Mouse (Mus musculus): ENCODE results near the gene Trank1. TPM values are rescaled to one million over a fixed set of nuclear protein-coding genes. Genes with fewer than 3 reads are reported as not detected.

Trank1 gene
- total and polyA plus RNA-seq, 3 experiments = 0.13 to 0.66 (median 0.34) TPM

GRCm38 (mm10) chr9:111372079-111372478, 60.5 kb downstream of the Trank1 start:
- Histone ChIP-seq H3K36me3 (replicated peaks in 1 of 2; ENCODE audit: control insufficient read depth in 1 of 2, insufficient read depth in 1 of 2, low read length in 1 of 2) (no peaks in the 10 kb centered on the region), H3K27ac (ENCODE audit: insufficient read depth, low read depth) (no peak overlapping the region), H3K9ac (ENCODE audit: insufficient read depth, low read depth) (no peak overlapping the region), H3K4me3 (replicated peaks in 1 of 3; ENCODE audit: low read depth in 2 of 3, low read length in 2 of 3, poor library complexity in 1 of 3) (no peak overlapping the region), H3K9me3 (replicated peaks; ENCODE audit: low read length) (peaks cover 3% of the 10 kb centered on the region), H3K27me3 (replicated peaks) (no peaks in the 10 kb centered on the region), H3K79me2 (replicated peaks; ENCODE audit: control insufficient read depth, extremely low read depth, insufficient read depth, poor library complexity, severe bottlenecking) (no peaks in the 10 kb centered on the region), H3K4me2 (ENCODE audit: insufficient read depth, low read depth, poor library complexity, severe bottlenecking) (no peak overlapping the region), H3K4me1 (ENCODE audit: control insufficient read depth in 1 of 2, insufficient read depth in 2 of 2) (peaks cover 0 to 7% of the 10 kb centered on the region in 2 experiments; a peak in 2 of 4 replicates)
- in situ Hi-C loops (cut with MboI; ENCODE audit: low pct_ligation_motif_present, low pct_unique_long_range_greater_than_20kb, low sequenced_read_pairs) = no loop called here
- TF ChIP-seq USF1 (IDR thresholded peaks at IDR 0.05; ENCODE audit: low read depth, low read length) (no peak), BHLHE40 (IDR thresholded peaks at IDR 0.05; ENCODE audit: low read depth, low read length) (no peak)
- dilution Hi-C loops (cut with MboI; ENCODE audit: extremely low pct_ligation_motif_present, extremely low pct_unique_long_range_greater_than_20kb, low sequenced_read_pairs) = no loop called here
- no peak for DNase-seq (ENCODE audit: extremely low read depth)

DNA sequence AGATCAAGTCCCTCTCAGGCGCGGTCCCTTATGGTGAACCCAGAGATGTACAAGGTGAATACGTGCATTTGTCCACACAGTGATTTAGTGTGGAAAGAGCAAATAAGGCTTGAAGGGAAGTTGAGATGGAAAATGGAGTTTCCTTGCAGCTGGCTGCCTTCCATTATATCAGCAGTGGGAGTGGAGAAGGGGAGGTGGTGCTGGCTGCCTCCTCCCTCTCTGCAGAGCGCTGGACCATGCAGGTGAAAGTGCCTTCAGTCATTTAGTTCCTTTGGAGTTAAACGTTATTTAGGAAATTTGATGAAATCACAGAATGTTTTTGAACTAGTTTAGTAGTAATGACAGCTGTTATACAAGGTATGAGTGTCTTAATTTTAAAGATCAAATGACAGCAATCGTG, 66.3 kb downstream of the Trank1 start:
- no peaks in the 10 kb centered on the region for H3K79me2 ChIP-seq (replicated peaks; ENCODE audit: control insufficient read depth, extremely low read depth, insufficient read depth, poor library complexity, severe bottlenecking)
- H3K9me3 ChIP-seq (replicated peaks; ENCODE audit: low read length) = no peaks in the 10 kb centered on the region
- peaks cover 3 to 6% of the 10 kb centered on the region in 2 experiments for H3K4me1 ChIP-seq (ENCODE audit: control insufficient read depth in 1 of 2, insufficient read depth in 2 of 2)
- in situ Hi-C loops (cut with MboI; ENCODE audit: low pct_ligation_motif_present, low pct_unique_long_range_greater_than_20kb, low sequenced_read_pairs) (no loop called here), dilution Hi-C loops (cut with MboI; ENCODE audit: extremely low pct_ligation_motif_present, extremely low pct_unique_long_range_greater_than_20kb, low sequenced_read_pairs) (no loop called here)
- H3K36me3 ChIP-seq (replicated peaks in 1 of 2; ENCODE audit: control insufficient read depth in 1 of 2, insufficient read depth in 1 of 2, low read length in 1 of 2) = no peaks in the 10 kb centered on the region
- no peak overlapping the region for H3K4me3 ChIP-seq (replicated peaks in 1 of 3; ENCODE audit: low read depth in 2 of 3, low read length in 2 of 3, poor library complexity in 1 of 3)
- no peak overlapping the region for H3K27ac ChIP-seq (ENCODE audit: insufficient read depth, low read depth)
- no peaks in the 10 kb centered on the region for H3K27me3 ChIP-seq (replicated peaks)
- H3K9ac ChIP-seq (ENCODE audit: insufficient read depth, low read depth) = no peak overlapping the region
- H3K4me2 ChIP-seq (ENCODE audit: insufficient read depth, low read depth, poor library complexity, severe bottlenecking) = no peak overlapping the region
- TF ChIP-seq POLR2AphosphoS2 (IDR thresholded peaks at IDR 0.05; ENCODE audit: low read depth, low read length) (no peak), MXI1 (IDR thresholded peaks at IDR 0.05; ENCODE audit: low read depth, low read length) (no peak), PAX5 (IDR thresholded peaks at IDR 0.05; ENCODE audit: low read length) (no peak), JUND (conservative IDR thresholded peaks at IDR 0.05; ENCODE audit: low read depth, low read length) (no peak), MYC (IDR thresholded peaks at IDR 0.05; ENCODE audit: low read depth, low read length) (no peak), KAT2A (IDR thresholded peaks at IDR 0.05; ENCODE audit: insufficient replicate concordance, low read length) (no peak), UBTF (IDR thresholded peaks at IDR 0.05; ENCODE audit: low read depth, low read length) (no peak), USF1 (IDR thresholded peaks at IDR 0.05; ENCODE audit: low read depth, low read length) (no peak), ZNF384 (IDR thresholded peaks at IDR 0.05; ENCODE audit: low read depth, low read length) (no peak), SMC3 (IDR thresholded peaks at IDR 0.05; ENCODE audit: low read depth, low read length) (no peak), HCFC1 (IDR thresholded peaks at IDR 0.05; ENCODE audit: low read depth, low read length) (no peak), CTCF (conservative IDR thresholded peaks at IDR 0.05 in 1 of 2, IDR thresholded peaks at IDR 0.05 in 1 of 2; ENCODE audit: low read depth in 2 of 2, low read length in 2 of 2) (no peak), MAFK (IDR thresholded peaks at IDR 0.05; ENCODE audit: insufficient replicate concordance, low read length) (no peak), RAD21 (IDR thresholded peaks at IDR 0.05; ENCODE audit: low read depth, low read length) (no peak), GABPA (IDR thresholded peaks at IDR 0.05; ENCODE audit: insufficient replicate concordance, low read depth, low read length) (no peak), CHD1 (IDR thresholded peaks at IDR 0.05; ENCODE audit: low read depth, low read length) (no peak), ELF1 (IDR thresholded peaks at IDR 0.05; ENCODE audit: low read depth, low read length) (no peak), MAZ (IDR thresholded peaks at IDR 0.05; ENCODE audit: low read depth, low read length) (no peak), RCOR1 (conservative IDR thresholded peaks at IDR 0.05; ENCODE audit: low read depth, low read length) (no peak)
- no peak for DNase-seq (ENCODE audit: extremely low read depth)
